Mouse (Mus musculus): ENCODE results near the gene Midn.
A peak's percentile ranks its signal among the peaks of the same experiment; 100 is the strongest.

Midn gene

DNA sequence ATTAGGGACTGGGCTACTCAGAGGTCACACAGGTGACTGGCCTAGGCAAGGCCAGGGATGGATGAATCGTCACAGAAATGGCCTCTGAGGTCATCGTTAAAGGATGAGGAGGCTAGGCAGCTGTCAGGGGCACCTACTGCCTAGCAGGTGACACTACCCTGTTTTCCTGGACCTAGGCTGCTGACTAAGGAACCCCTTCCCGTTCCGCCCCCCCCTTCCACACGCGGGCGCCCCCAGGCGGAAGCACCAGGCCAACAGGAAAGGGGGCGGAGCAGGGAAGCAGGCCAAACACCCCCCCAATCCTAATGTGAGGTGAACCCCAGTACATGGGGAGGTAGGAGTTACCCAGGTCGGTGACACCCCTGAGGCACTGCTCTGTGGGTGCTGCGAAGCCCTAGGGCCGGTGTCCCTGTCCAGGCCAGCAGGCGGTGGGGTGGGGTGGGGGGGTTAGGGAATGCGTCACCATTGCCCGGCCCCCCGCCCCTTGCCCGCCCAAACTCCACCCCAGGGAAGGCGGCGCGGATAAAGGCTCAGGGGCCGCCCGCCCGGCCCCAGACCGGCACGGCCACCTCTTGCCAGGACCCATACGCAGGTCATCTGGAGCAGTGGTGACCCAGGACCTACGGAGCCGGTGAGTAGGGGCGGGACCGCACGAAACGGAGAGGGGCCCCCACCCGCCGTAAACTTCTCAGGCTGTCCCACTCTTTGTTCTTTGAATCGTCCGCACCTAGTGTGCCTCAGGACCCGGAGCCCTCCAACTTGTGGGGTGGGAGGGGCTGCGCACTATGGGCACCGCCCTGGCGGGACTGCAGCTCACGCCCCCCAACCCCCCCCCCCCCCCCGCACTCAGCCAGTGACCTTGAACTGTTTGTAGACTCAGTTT is at the start of gene Midn:
Midn (plus strand) TSS at position 554 of the 883 bp plus-strand sequence.
- DNase-seq, result peak; percentile 62 to 67

DNA sequence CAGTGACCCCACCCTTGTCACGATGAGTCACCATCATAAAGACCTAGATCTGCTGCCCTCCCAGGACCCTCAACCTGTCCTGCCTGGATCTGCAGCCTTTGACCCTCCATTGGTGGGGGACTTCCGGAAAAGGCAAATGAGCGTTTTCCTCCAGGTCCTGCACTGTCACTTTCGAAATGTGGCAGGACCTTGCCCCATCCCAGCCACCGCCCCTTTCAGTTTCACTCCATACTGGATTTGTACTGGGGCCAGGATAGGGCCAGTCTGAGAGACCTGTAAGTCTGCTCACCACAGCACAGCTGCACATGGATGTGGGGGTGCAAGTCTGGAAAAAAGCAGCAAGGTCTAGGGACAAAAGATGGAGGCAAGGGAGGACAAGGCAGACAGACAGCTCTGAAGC is 49.4 kb upstream of the Midn start:
- DNase-seq, result no peak

GRCm38 (mm10) chr10:80100982-80101381 is 47.1 kb upstream of the Midn start:
- DNase-seq, result no peak

DNA sequence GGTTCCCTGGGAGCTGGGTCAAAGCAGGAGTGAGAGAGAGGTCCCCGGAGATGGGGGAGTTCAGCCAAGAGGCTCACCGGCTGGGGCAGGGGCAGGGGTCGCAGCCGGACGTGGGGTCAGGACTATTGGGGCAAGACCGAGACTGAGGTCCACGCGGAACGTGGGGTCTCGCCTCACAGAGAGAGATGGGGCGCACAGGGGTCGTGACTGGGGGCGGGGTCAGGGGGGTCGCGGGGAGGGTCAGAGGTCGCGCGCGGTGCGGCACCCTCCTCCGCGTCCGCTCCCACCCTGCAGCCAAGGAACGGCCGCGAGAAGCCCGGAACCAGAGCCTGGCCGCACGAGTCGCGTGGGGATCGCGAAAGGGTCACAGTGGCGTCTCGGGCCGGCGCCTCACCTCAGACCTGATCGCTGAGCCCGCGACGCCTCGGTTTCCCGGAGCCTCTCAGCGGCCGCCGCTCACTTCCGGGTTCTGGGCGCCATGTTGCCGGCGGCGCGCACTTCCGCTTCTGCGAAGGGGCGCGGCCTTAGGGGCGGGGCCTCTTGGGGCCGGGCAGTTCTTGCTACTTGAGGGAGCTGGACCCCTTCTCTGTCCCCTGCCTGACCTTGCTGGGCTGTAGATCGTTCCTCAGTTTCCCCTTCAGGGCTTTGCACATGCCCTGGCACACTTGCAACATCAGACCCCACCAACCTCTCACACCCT is 45.7 kb upstream of the Midn start:
- DNase-seq, result peak; percentile 78 to 85

DNA sequence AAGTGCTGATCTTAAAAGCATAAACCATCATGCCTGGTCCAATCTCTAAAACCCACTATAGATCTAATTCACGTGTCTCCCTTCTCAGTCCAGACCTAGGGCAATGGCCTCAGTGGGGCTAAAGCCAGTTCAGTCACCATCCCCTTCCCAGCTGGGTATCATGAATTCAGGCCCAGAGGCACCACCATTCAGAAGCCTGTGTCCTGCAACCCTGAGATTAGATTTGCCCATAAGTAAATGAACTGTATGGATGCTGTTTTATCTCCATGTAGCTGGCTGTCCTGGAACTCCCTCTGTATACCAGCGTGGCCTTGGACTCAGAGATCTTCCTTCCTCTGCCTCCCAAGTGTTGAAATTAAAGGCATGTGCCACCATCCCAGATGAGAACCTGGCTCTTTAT is 45.0 kb upstream of the Midn start:
- DNase-seq, result no peak

- no peak for DNase-seq
Observed at GRCm38 (mm10) chr10:80104181-80104580, 43.9 kb upstream of the Midn start.

DNA sequence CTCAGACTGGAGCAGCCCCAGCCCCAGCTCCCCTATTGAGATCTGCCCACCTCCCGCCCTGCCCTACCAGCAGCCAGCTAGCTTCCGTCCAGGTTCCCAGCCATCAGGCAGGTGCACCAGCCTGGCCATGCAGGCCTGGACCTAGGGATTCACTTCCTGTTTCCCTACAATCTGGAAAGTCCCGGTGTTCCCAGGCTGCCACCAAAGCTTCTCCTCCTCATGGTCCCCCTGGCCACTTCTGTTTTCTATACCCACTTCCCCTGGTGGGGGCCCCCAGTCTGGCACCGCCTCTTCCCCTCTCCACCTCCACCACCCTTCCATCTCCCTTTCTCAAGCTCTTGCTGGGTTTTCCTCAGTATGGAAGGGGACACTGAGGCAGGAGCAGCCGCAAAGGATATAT is 42.6 kb upstream of the Midn start, which contains the start of gene Sbno2:
Sbno2 (minus strand) TSS at position 112 of the 400 bp plus-strand sequence.
- DNase-seq, result no peak

- no peak for DNase-seq
Observed at GRCm38 (mm10) chr10:80105926-80106325, 42.1 kb upstream of the Midn start.

DNA sequence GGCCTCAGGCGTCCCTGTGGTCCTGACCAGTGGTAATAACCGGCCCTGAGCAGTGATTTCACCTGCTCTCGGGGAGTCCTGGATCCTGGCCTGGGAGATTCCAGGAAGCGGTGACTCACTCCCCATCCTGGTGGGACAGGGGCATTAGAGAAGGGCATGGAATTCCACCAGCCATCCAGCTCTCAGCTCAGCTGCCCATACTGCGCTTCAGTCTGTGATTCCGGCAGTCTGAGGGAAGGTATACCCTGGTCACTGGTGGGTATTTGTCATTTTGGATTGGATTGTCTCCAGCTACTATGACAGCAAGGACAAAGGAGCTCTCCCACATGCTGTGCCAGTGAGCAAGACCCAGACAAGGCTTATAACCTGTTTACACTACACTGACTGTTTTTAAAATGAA is 40.4 kb upstream of the Midn start:
- no peak for DNase-seq

- DNase-seq, result peak; percentile 93 to 94
Observed at GRCm38 (mm10) chr10:80114341-80115284, 33.5 kb upstream of the Midn start.

GRCm38 (mm10) chr10:80115290-80115943 is 32.7 kb upstream of the Midn start, which contains the start of gene Stk11:
Gene Stk11, plus strand, starts transcription at chr10:80115803.
- peak; percentile 98 to 100 for DNase-seq

DNA sequence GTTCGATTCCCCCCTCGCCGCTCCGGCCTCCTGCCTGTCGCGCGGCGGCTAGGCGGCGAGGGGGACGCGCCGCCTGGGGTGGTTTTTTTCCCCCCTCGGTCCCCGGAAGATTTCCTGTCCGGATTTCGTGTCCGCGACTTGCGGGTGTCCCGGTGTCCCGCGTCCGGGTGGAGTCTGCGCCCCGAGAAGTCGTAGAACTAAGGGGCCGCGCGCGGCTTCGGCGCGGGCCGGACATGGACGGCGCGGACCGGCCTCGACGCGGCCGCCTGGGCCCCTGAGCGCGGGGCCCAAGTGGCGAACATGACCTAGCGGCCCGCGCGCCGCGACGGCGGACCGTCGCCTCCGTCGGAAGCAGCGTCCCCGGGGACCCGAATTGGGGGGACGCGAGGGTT is 32.1 kb upstream of the Midn start:
- no peak for DNase-seq

- DNase-seq, result peak; percentile 34 to 35
Observed at GRCm38 (mm10) chr10:80116563-80116926, 31.5 kb upstream of the Midn start.

GRCm38 (mm10) chr10:80116927-80117691 is 31.0 kb upstream of the Midn start:
- DNase-seq, result peak; percentile 32 to 35

GRCm38 (mm10) chr10:80117736-80118135 is 30.3 kb upstream of the Midn start:
- DNase-seq, result peak; percentile 49 to 50

GRCm38 (mm10) chr10:80118552-80118951 is 29.5 kb upstream of the Midn start:
- peak in 1 of 2 experiments; percentile 48 for DNase-seq

- no peak for DNase-seq
Observed at GRCm38 (mm10) chr10:80120146-80120545, 27.9 kb upstream of the Midn start.

GRCm38 (mm10) chr10:80121639-80122038 is 26.4 kb upstream of the Midn start:
- DNase-seq, result no peak

- DNase-seq, result no peak
Observed at GRCm38 (mm10) chr10:80123932-80124562, 24.0 kb upstream of the Midn start.

DNA sequence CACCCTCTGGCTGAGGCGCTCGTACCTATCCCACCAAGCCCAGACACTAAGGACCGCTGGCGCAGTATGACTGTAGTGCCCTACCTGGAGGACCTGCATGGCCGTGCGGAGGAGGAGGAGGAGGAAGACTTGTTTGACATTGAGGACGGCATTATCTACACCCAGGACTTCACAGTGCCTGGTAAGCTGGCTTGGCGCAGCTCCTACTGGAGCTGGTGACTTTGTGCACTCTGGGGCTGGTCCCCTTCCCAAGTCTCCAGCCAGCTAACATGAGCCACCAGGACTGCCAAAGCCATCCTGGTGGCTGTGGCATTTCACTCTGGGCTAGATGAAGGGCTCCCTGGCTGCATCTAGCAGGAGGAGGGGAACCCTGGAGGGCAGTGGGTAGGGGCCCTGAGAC is 20.2 kb upstream of the Midn start:
- DNase-seq, result no peak

DNA sequence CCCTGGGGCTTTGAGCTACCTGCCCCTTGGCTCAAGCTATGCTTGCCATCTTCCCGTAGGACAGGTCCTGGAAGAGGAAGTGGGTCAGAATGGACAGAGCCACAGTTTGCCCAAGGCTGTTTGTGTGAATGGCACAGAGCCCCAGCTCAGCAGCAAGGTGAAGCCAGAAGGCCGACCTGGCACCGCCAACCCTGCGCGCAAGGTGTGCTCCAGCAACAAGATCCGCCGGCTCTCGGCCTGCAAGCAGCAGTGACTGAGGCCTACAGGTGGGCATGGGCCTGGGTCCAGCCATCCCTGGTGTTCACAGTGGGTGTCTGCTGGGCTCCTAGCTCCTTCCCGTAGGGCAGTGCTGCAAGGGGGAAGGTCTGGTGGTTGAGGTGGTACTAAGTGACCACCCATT is 18.2 kb upstream of the Midn start:
- peak; percentile 77 to 82 for DNase-seq

Data from cerebellum, postnatal 36 days (tissue).